Mouse (Mus musculus) heart, postnatal 0 days (tissue): ENCODE results near the gene Zcchc4.

Source experiments
- CTCF ChIP-seq: IDR thresholded peaks from 2 replicates; pipeline ENCODE4 v1.5.1; 2016; ENCODE audit warnings: antibody characterized with exemption, control low read depth, low read depth
- EP300 ChIP-seq: IDR thresholded peaks from 2 replicates; pipeline ENCODE4 v1.6.1; 2016; ENCODE audit warnings: antibody characterized with exemption, low read depth

DNA sequence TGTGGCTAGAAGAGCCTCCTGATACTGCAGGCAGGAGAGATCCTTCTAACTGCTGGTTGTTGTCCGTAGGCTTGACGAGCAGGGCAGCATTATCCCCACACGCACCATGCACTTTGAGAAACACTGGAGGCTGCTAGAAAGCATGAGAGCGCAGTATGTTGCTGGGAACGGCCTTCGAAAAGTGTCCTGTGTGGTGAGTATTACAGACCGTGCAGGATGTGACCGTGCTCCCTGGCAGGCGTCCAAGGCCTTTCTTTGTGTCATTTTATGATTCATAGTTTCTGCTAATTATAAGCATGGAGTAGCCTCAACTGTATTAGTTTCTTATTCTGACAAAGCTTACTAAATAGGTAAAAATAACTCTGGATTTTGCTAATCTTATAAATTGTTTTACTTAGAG lies 90.6 kb downstream of the Zcchc4 start:
- TF ChIP-seq CTCF = no peak
- TF ChIP-seq EP300 = no peak
